Mouse (Mus musculus) spleen, adult 2 months (tissue): ENCODE data around the gene Nelfe. TPM values are rescaled to one million over a fixed set of nuclear protein-coding genes. Genes with fewer than 3 reads are reported as not detected.
"Not testable (repeated sequence)": the region's sequence is repeated elsewhere in the genome, so short reads cannot be mapped to it uniquely, and the experiment has no call there.

Source experiments
- DNase-seq, 2 experiments: peaks; one replicate each; pipeline versions ENCODE4 v3.0.0 to v3.0.0-alpha.2; 2012 to 2021; ENCODE audit warnings: low spot score in 2 of 2, low read depth in 1 of 2
- H3K27ac ChIP-seq: fragments of 200-500 bp; 2 replicates; pipeline ENCODE4 v1.5.1; 2012; ENCODE audit warnings: low read length, inconsistent platforms; ENCODE audit not compliant: insufficient read depth
- H3K27me3 ChIP-seq: fragments of 200-500 bp; 2 replicates; pipeline ENCODE4 v1.6.1; 2012; ENCODE audit warnings: mild to moderate bottlenecking, moderate library complexity, low read length, inconsistent platforms; ENCODE audit not compliant: control insufficient read depth, insufficient read depth
- H3K36me3 ChIP-seq: fragments of 200-500 bp; 2 replicates; pipeline ENCODE4 v1.6.1; 2012; ENCODE audit warnings: mild to moderate bottlenecking, low read length, inconsistent platforms; ENCODE audit not compliant: control insufficient read depth, insufficient read depth
- H3K4me1 ChIP-seq: fragments of 200-500 bp; 2 replicates; pipeline ENCODE4 v1.6.1; 2011; ENCODE audit warnings: inconsistent platforms; ENCODE audit not compliant: control insufficient read depth, insufficient read depth, insufficient read length
- H3K4me3 ChIP-seq: fragments of 200-500 bp; 2 replicates; pipeline ENCODE4 v1.5.1; 2011; ENCODE audit warnings: mild to moderate bottlenecking, inconsistent platforms; ENCODE audit not compliant: insufficient read depth, insufficient read length; ENCODE audit errors: extremely low read depth
- CTCF ChIP-seq: fragments of 200-500 bp; IDR thresholded peaks from 2 replicates; pipeline ENCODE4 v1.5.1; 2011; ENCODE audit warnings: mild to moderate bottlenecking, inconsistent platforms; ENCODE audit not compliant: insufficient read depth, insufficient read length, insufficient replicate concordance; ENCODE audit errors: extremely low read depth
- POLR2A ChIP-seq: fragments of 200-500 bp; IDR thresholded peaks from 2 replicates; pipeline ENCODE4 v1.6.1; 2011; ENCODE audit warnings: low read depth, low read length, inconsistent platforms
- WGBS: fragments of 180-500 bp; shearing (Covaris S2); methylation state at CpG from one replicate; pipeline ENCODE4 v1.1.7; 2018; 5-methylcytosine and 5-hydroxymethylcytosine counted together
- polyA plus RNA-seq: library from polyadenylated mRNA; depleted of rRNA; stranded (reverse); fragments of >200 nt; gene quantifications from 2 replicates; pipeline ENCODE4 v1.2.3, GENCODE M21; 2012; rRNA removed

Gene Nelfe
- 14.1 and 15.0 TPM in 2 replicates for polyA plus RNA-seq

- no peaks in the 10 kb centered on the region for H3K27me3 ChIP-seq
- H3K4me1 ChIP-seq: peaks cover 12% of the 10 kb centered on the region; the same call in 1 of the 2 replicates
- 1% methylated on average over 65 of the region's 65 CpGs for WGBS
- peak; percentile 93 to 97 for DNase-seq
- peaks cover 35% of the 10 kb centered on the region for H3K36me3 ChIP-seq
- H3K4me3 ChIP-seq: peak within 1 kb of the TSS; percentile 79
- peak within 1 kb of the TSS; percentile 56 for H3K27ac ChIP-seq
- no peak for TF ChIP-seq CTCF
- TF ChIP-seq POLR2A: no peak; the same call in 1 of the 2 replicates
Measured at GRCm38 (mm10) chr17:34849722-34850516, at the start of gene Nelfe, which contains the start of gene Skiv2l. Gene Nelfe (plus strand): TSS chr17:34850391. Gene Skiv2l (minus strand): TSS chr17:34850210.

GRCm38 (mm10) chr17:34800781-34801305 lies 49.3 kb upstream of the Nelfe start:
- not testable (repeated sequence) for H3K4me3 ChIP-seq, H3K27ac ChIP-seq, DNase-seq, H3K36me3 ChIP-seq, H3K27me3 ChIP-seq, H3K4me1 ChIP-seq
- WGBS: 87% methylated on average over 16 of the region's 16 CpGs

GRCm38 (mm10) chr17:34802756-34803155 lies 47.4 kb upstream of the Nelfe start:
- not testable (repeated sequence) for DNase-seq, H3K27ac ChIP-seq, H3K36me3 ChIP-seq, H3K4me3 ChIP-seq, H3K4me1 ChIP-seq, H3K27me3 ChIP-seq
- 87% methylated on average over 9 of the region's 9 CpGs for WGBS

GRCm38 (mm10) chr17:34803367-34803766 lies 46.8 kb upstream of the Nelfe start:
- H3K27ac ChIP-seq, H3K27me3 ChIP-seq, H3K4me3 ChIP-seq, H3K36me3 ChIP-seq, DNase-seq, H3K4me1 ChIP-seq: not testable (repeated sequence)
- 87% methylated on average over 6 of the region's 6 CpGs for WGBS

- H3K4me1 ChIP-seq, H3K27me3 ChIP-seq, H3K4me3 ChIP-seq, H3K27ac ChIP-seq, DNase-seq, H3K36me3 ChIP-seq: not testable (repeated sequence)
- WGBS: 81% methylated on average over 2 of the region's 6 CpGs
Measured at GRCm38 (mm10) chr17:34804301-34804700, 45.9 kb upstream of the Nelfe start, which contains the start of gene Cyp21a1. Gene Cyp21a1 (minus strand): TSS chr17:34804561.

- Histone ChIP-seq H3K36me3 (no peaks in the 10 kb centered on the region), H3K4me1 (no peaks in the 10 kb centered on the region), H3K27me3 (no peaks in the 10 kb centered on the region), H3K27ac (no peak overlapping the region), H3K4me3 (no peak overlapping the region)
- no peak for DNase-seq
- TF ChIP-seq POLR2A (no peak), CTCF (peak; percentile 8; the same call in 1 of the 2 replicates)
- WGBS: 79% methylated on average over 6 of the region's 6 CpGs
Measured at GRCm38 (mm10) chr17:34804871-34805562, 45.2 kb upstream of the Nelfe start.

- Histone ChIP-seq H3K36me3 (no peaks in the 10 kb centered on the region), H3K4me1 (no peaks in the 10 kb centered on the region), H3K4me3 (no peak overlapping the region), H3K27me3 (no peaks in the 10 kb centered on the region), H3K27ac (no peak overlapping the region)
- no peak for DNase-seq
- TF ChIP-seq CTCF (no peak), POLR2A (no peak)
- WGBS: 66% methylated on average over 3 of the region's 3 CpGs
Measured at GRCm38 (mm10) chr17:34807176-34807575, 43.0 kb upstream of the Nelfe start.
